Mouse (Mus musculus) spleen, postnatal 4 days (tissue): ENCODE data around the gene Smarca4.

Experiments used
- DNase-seq, 2 experiments: peaks; one replicate each; pipeline ENCODE4 v3.0.0; 2022; ENCODE audit warnings: low spot score in 2 of 2

Gene Smarca4

GRCm38 (mm10) chr9:21751347-21751746 is 135.4 kb downstream of the Smarca4 start:
- no peak for DNase-seq

- DNase-seq, result no peak
Observed at GRCm38 (mm10) chr9:21752252-21752792, 136.4 kb downstream of the Smarca4 start.
